ENCODE assay signal across 9 mouse cellular contexts in genomic region chr16:55503273-55503672, GRCm38 (mm10).
DNase-seq lines count a peak whose midpoint lies in the region; TF ChIP-seq lines count a peak whose summit lies in the region.
"Had no signal": no experiment of that assay in that cellular context is flagged by ENCODE, and none has a peak within 500 bp of the region (broad histone marks: within the 10 kb centered on the region; RNA-seq: fewer than 3 reads in every experiment).

No protein-coding gene starts in this region.

- no peak overlapping the region for H3K9ac ChIP-seq in heart, adult 2 months (ENCODE audit: low read depth, low read length)

- H3K4me1 ChIP-seq in heart, adult 2 months (ENCODE audit: control insufficient read depth, insufficient read depth, low read length) = peaks cover 4% of the 10 kb centered on the region

- TF ChIP-seq POLR2A in heart, adult 2 months (IDR thresholded peaks at IDR 0.05; ENCODE audit: insufficient read depth, low read depth, low read length) = no peak

- no peak for DNase-seq in heart, adult 2 months
- DNase-seq in heart, postnatal 25 days (ENCODE audit: low spot score) = no peak
- DNase-seq in lung, postnatal 10 days = peak; percentile 15
- no peak for DNase-seq in lung, postnatal 25 days (ENCODE audit: low spot score)
- peak; percentile 14 for DNase-seq in MEL-GATA-1-ER (ENCODE audit: extremely low read depth, low read depth)
- peak; percentile 38 for DNase-seq in thymus, postnatal 14 days
- DNase-seq in spleen, postnatal 4 days (ENCODE audit: low spot score in 2 of 2) = no peak
- DNase-seq in layer of hippocampus, adult 9-11 months = no peak
- DNase-seq: left cerebral cortex, postnatal 4 days had no signal

- H3K27ac ChIP-seq in heart, adult 2 months = no peak overlapping the region

- TF ChIP-seq EP300 in heart, adult 2 months (IDR thresholded peaks at IDR 0.05; ENCODE audit: insufficient read depth, low read depth, low read length) = no peak

- intact Hi-C loops in heart, adult 2 months (cut with DNase I) = no loop called here
- intact Hi-C loops in heart, postnatal 25 days (cut with DNase I) = no loop called here

- H3K79me2 ChIP-seq in heart, adult 2 months (replicated peaks; ENCODE audit: control insufficient read depth, insufficient read depth, low read length) = no peaks in the 10 kb centered on the region

- no peaks in the 10 kb centered on the region for H3K27me3 ChIP-seq in heart, adult 2 months (ENCODE audit: control insufficient read depth, insufficient read depth, low read length)

- H3K4me3 ChIP-seq in heart, adult 2 months = no peak overlapping the region

- H3K36me3 ChIP-seq in heart, adult 2 months (ENCODE audit: control insufficient read depth, insufficient read depth, low read length) = no peaks in the 10 kb centered on the region; the same call in 1 of the 2 replicates

- peak; percentile 45 for TF ChIP-seq CTCF in heart, adult 2 months (IDR thresholded peaks at IDR 0.05)

Comparison
In these comparisons a context has a peak if more than half of its experiments do, and no peak if none do; other contexts are left out.
1. DNase-seq: peak in lung, postnatal 10 days (single experiment), MEL-GATA-1-ER (single experiment) and thymus, postnatal 14 days (single experiment); none in heart, adult 2 months (0 of 2), heart, postnatal 25 days (single experiment), lung, postnatal 25 days (single experiment), spleen, postnatal 4 days (0 of 2) and layer of hippocampus, adult 9-11 months (single experiment).